Mouse (Mus musculus): Measurements from ENCODE around the gene D630045J12Rik.

- TF ChIP-seq EP300 (IDR thresholded peaks at IDR 0.05; ENCODE audit: low read depth) (no peak), CTCF (IDR thresholded peaks at IDR 0.05; ENCODE audit: low read depth) (no peak)
These were observed 122.0 kb downstream of the D630045J12Rik start for GRCm38 (mm10) chr6:38131801-38132231.
